Mouse (Mus musculus) erythroblast, embryonic 14.5 days (primary cell): ENCODE measurements around the gene Trap1a.

Source experiments
- GATA1 ChIP-seq: IDR thresholded peaks from 2 replicates; pipeline ENCODE4 v1.6.1; 2012; ENCODE audit warnings: low read length, inconsistent platforms, mixed read lengths
- TAL1 ChIP-seq: IDR thresholded peaks from 3 replicates; pipeline ENCODE4 v1.6.1; 2012; ENCODE audit warnings: low read length, inconsistent platforms, mixed read lengths

DNA sequence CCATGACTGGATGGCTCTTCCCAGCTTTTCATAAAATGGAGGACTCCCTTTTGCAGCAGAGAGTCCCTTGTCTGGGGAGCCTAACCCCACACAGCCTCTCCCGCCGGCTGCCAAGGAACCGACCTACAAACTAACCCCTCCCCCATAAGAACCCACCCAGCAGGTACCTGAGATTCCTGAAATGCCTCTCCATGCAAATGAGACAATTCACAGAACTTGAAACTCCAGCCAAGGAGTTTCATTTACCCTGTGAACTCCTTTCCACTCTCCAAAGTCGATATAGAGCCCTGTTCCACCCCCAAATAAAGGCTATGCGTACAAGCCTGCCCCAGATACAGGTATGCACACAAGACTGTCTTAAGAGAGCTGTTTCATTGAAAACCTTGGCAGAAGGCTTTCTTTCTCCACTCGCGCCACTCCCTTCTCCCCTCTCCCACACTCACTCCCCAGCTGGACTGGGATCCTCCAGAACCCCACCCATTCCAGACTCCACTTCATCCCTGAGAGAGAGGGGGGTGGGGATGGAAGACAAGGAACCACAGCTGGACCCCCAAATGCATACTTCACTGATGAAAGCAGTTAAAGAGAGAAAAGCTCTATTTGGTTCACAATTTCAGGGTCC is 24.3 kb downstream of the Trap1a start:
- no peak for TF ChIP-seq TAL1
- no peak for TF ChIP-seq GATA1
